Comparison of ENCODE assay signal across 8 mouse cellular contexts in the genomic region with DNA sequence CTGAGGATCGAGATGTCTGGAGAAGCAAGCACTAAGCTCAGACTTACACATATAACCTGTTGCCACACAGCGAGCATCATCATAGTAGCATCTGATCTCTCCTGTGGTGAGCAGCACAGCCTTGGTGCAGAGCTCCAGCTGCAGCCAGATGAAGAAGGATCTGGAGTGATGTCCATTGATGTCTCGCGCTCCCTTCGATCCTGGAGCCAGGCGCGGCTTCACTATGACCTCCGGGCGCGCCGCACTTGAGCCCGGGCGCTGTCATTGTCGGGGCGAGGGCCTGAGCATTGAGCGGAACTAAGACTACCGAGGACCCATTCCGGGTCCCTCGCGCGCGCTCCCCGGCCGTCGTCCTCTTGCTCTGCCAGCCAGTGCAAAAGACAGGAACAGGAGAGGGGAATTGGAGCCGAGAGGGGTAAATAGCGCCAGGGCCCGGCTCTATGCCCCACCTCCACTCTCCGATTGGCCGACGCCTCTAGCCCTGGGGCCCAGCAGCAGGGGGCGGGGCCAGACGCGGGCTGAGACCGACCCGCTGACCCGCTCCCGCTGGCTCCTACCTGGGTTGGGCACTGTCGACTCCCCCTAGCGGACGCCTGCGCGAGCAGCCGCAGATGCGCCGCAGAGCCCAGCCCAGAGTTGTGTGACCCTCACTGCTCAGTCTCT. TPM values are rescaled to one million over a fixed set of nuclear protein-coding genes. Genes with fewer than 3 reads are reported as not detected.
DNase-seq lines count a peak whose midpoint lies in the region; ATAC-seq lines count a peak whose summit lies in the region.

No protein-coding gene starts in this region.

- H3K27ac ChIP-seq in intestine, embryonic 15.5 days = no peak overlapping the region

- no peaks in the 10 kb centered on the region for H3K27me3 ChIP-seq in intestine, embryonic 15.5 days (replicated peaks)

- peak overlapping the region; percentile 95 for H3K4me2 ChIP-seq in intestine, embryonic 15.5 days (replicated peaks)

- peak overlapping the region; percentile 56 for H3K9ac ChIP-seq in intestine, embryonic 15.5 days

- DNase-seq in adrenal gland, postnatal 10 days = peak; percentile 97
- DNase-seq in embryo, embryonic 9.5 days (ENCODE audit: extremely low spot score) = peak; percentile 95
- DNase-seq in gastrocnemius, postnatal 4 days (ENCODE audit: low spot score in 2 of 2) = peak; percentile 89 to 93
- peak; percentile 81 to 85 for DNase-seq in left cerebral cortex, postnatal 14 days (ENCODE audit: low spot score in 2 of 2)
- DNase-seq in right cerebral cortex, postnatal 14 days = peak; percentile 85
- peak; percentile 95 for DNase-seq in urinary bladder, postnatal 25 days (ENCODE audit: low spot score)

- H3K4me1 ChIP-seq in intestine, embryonic 15.5 days (replicated peaks) = peaks cover 7% of the 10 kb centered on the region; the same call in 1 of the 2 replicates

- under 1% methylated on average over 46 of the region's 46 CpGs for WGBS in intestine, embryonic 15.5 days

- peak; percentile 100 for ATAC-seq in intestine, embryonic 15.5 days
- peak; percentile 100 for ATAC-seq in megakaryocyte-erythroid progenitor cell, adult 5-6 weeks (replicated peaks; ENCODE audit: low FRiP score, low TSS enrichment, poor library complexity, severe bottlenecking)

- intact Hi-C loops in left cerebral cortex, postnatal 14 days (cut with DNase I) = loop anchor here (1.0 kb wide), 1 partner anchor 86 kb away; no protein-coding TSS in a partner anchor

- peak overlapping the region; percentile 59 for H3K4me3 ChIP-seq in intestine, embryonic 15.5 days (replicated peaks)

- H3K36me3 ChIP-seq in intestine, embryonic 15.5 days = no peaks in the 10 kb centered on the region

- no peaks in the 10 kb centered on the region for H3K9me3 ChIP-seq in intestine, embryonic 15.5 days

RNA-seq across cellular contexts. Expression of gene Gm14085, which starts 17.3 kb away (rescaled TPM):
- under 1 TPM; 0.67 to 0.69 TPM for total RNA-seq in adrenal gland, postnatal 10 days (2021)
- under 1 TPM; 0.31 to 0.39 TPM for total RNA-seq in gastrocnemius, postnatal 4 days (2021)
- 0.36 and 0.40 TPM in 2 replicates for polyA plus RNA-seq in intestine, embryonic 15.5 days (2015; fragmentation: Nextera tagmentation; extraction: Ambion mirVana)
- total RNA-seq in left cerebral cortex, postnatal 14 days (2021) = not detected
- total RNA-seq in megakaryocyte-erythroid progenitor cell, adult 5-6 weeks (2014; fragmentation: Nextera tagmentation) = 0.28 TPM in 1 of 2 replicates, not detected in the other
- total RNA-seq in megakaryocyte-erythroid progenitor cell, adult 5-6 weeks (2017) = 0.14 TPM in 1 of 2 replicates, not detected in the other

RNA-seq across cellular contexts. Expression of gene Slc28a2, which starts 41.2 kb away (rescaled TPM):
- total RNA-seq in adrenal gland, postnatal 10 days (2021) = 10 to 100 TPM; 10.8 to 16.3 TPM
- total RNA-seq in gastrocnemius, postnatal 4 days (2021) = 1 to 10 TPM; 6.7 to 8.3 TPM
- polyA plus RNA-seq in intestine, embryonic 15.5 days (2015; fragmentation: Nextera tagmentation; extraction: Ambion mirVana) = 63.2 and 66.0 TPM in 2 replicates
- total RNA-seq in left cerebral cortex, postnatal 14 days (2021) = not detected
- total RNA-seq in megakaryocyte-erythroid progenitor cell, adult 5-6 weeks (2014; fragmentation: Nextera tagmentation) = 3.5 and 11.6 TPM in 2 replicates
- 3.2 and 4.5 TPM in 2 replicates for total RNA-seq in megakaryocyte-erythroid progenitor cell, adult 5-6 weeks (2017)
